Mouse (Mus musculus) kidney, adult 2 months (tissue): ENCODE measurements around the gene Sik3.

Experiments used
- CTCF ChIP-seq: fragments of 200-500 bp; conservative IDR thresholded peaks from 2 replicates; pipeline ENCODE4 v1.5.1; 2011; ENCODE audit warnings: low read depth, mild to moderate bottlenecking, control low read depth, low read length, moderate library complexity, mixed read lengths; ENCODE audit not compliant: insufficient read depth, insufficient read length
- POLR2A ChIP-seq: fragments of 200-500 bp; IDR thresholded peaks from one replicate; pipeline ENCODE4 v1.6.1; 2011; ENCODE audit warnings: low read depth, low read length, control low read depth

DNA sequence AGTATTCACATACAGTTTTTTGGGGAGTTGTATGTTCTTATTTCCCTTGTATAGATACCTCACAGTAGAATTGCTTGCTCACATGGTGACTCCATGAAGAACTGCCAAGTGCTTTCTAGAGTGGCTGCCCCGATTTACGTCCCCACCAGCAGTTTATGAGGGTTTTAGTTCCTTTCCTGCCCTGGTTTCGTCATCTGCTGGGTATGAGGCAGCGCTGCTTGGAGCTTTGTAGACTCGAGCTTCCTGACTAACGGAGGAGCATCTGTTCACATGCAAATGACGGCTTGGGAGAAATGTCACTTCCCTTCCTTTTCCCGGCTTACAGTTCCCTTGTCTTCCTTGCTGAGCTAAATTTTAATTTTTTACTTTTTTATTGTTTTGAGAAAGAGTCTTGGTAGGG is 15.4 kb downstream of the Sik3 start:
- TF ChIP-seq CTCF, result no peak
- TF ChIP-seq POLR2A, result no peak
